Mouse (Mus musculus): Measurements from ENCODE around the gene Me1.

DNA sequence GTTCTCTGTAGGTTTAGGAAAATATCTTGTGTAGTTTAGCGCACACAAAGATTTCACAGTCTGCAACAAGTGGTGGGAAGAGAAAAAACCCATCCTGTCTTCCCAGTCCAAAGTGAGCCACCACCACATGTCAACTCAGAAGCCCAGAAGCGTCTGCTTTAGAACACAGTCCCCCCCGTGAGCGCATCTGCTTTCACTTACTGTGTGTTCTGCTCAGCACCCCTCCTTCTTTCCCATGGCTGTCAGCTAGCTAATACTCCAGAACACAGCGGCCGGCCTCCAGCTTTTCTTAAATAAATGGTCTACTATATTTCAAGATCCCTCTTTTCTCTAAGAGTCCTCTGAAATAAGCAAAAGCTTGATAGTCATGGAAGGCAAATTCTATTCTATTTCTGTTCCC lies 66.4 kb downstream of the Me1 start:
- TF ChIP-seq POLR2A (IDR thresholded peaks at IDR 0.05; ENCODE audit: insufficient read length, low read depth) (no peak), CEBPB (IDR thresholded peaks at IDR 0.05; ENCODE audit: insufficient read depth, poor library complexity, severe bottlenecking) (no peak), E2F4 (IDR thresholded peaks at IDR 0.05; ENCODE audit: insufficient read depth) (no peak), POLR2AphosphoS2 (IDR thresholded peaks at IDR 0.05; ENCODE audit: insufficient read length, low read depth) (no peak), TCF3 (IDR thresholded peaks at IDR 0.05; ENCODE audit: insufficient read length, low read depth) (no peak)

Measured in myocyte (in vitro differentiated cells).